Mouse (Mus musculus): Measurements from ENCODE around the gene Ano6. TPM values are rescaled to one million over a fixed set of nuclear protein-coding genes. Genes with fewer than 3 reads are reported as not detected.
"Not testable (repeated sequence)": the region's sequence is repeated elsewhere in the genome, so short reads cannot be mapped to it uniquely, and the experiment has no call there.

The Ano6 gene
- total and polyA plus RNA-seq, 3 experiments: 14.9 to 27.0 (median 18.4) TPM

DNA sequence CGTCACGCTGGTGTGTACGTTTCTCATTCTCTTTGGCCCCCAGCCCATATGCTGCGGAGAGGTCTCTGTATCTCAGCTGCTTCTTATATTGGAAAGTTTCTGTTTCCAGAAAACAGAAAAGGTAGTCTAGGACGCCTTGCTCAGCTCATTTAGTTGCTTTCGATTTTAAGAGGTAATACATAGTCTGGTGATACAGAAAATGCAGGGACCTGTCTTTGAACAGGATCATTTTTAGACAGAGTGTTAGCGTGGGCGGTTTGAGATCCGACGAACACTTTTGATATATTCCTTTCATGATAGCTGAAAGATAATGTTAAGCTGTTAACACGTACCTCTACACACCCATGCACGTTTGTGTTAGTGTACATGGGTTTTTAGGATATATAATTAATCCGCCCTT, 35.9 kb downstream of the Ano6 start:
- Histone ChIP-seq H3K36me3 (replicated peaks in 1 of 2; ENCODE audit: control insufficient read depth in 1 of 2, insufficient read depth in 1 of 2, low read length in 1 of 2) (peaks cover 3 to 64% of the 10 kb centered on the region in 2 experiments), H3K4me3 (replicated peaks in 1 of 3; ENCODE audit: low read depth in 2 of 3, low read length in 2 of 3, poor library complexity in 1 of 3) (no peak overlapping the region), H3K4me1 (ENCODE audit: control insufficient read depth in 1 of 2, insufficient read depth in 2 of 2) (peaks cover 0 to 18% of the 10 kb centered on the region in 2 experiments; a peak in 2 of 4 replicates), H3K27ac (ENCODE audit: insufficient read depth, low read depth) (no peak overlapping the region), H3K9ac (ENCODE audit: insufficient read depth, low read depth) (no peak overlapping the region), H3K9me3 (replicated peaks; ENCODE audit: low read length) (peaks cover 6% of the 10 kb centered on the region), H3K27me3 (replicated peaks) (no peaks in the 10 kb centered on the region), H3K79me2 (replicated peaks; ENCODE audit: control insufficient read depth, extremely low read depth, insufficient read depth, poor library complexity, severe bottlenecking) (0 out of 2 replicates have a peak, but pooled peaks cover 3% of the 10 kb centered on the region), H3K4me2 (ENCODE audit: insufficient read depth, low read depth, poor library complexity, severe bottlenecking) (no peak overlapping the region)
- dilution Hi-C loops (cut with MboI; ENCODE audit: extremely low pct_ligation_motif_present, extremely low pct_unique_long_range_greater_than_20kb, low sequenced_read_pairs): no loop called here
- TF ChIP-seq JUND (conservative IDR thresholded peaks at IDR 0.05; ENCODE audit: low read depth, low read length): no peak
- TF ChIP-seq CHD2 (IDR thresholded peaks at IDR 0.05; ENCODE audit: low read length): no peak
- TF ChIP-seq NRF1 (IDR thresholded peaks at IDR 0.05; ENCODE audit: low read depth, low read length): no peak
- TF ChIP-seq IRF4 (IDR thresholded peaks at IDR 0.05; ENCODE audit: low read depth, low read length): no peak
- no peak for TF ChIP-seq ETS1 (conservative IDR thresholded peaks at IDR 0.05; ENCODE audit: low read depth, low read length)
- DNase-seq (ENCODE audit: extremely low read depth): no peak
- in situ Hi-C loops (cut with MboI; ENCODE audit: low pct_ligation_motif_present, low pct_unique_long_range_greater_than_20kb, low sequenced_read_pairs): no loop called here

DNA sequence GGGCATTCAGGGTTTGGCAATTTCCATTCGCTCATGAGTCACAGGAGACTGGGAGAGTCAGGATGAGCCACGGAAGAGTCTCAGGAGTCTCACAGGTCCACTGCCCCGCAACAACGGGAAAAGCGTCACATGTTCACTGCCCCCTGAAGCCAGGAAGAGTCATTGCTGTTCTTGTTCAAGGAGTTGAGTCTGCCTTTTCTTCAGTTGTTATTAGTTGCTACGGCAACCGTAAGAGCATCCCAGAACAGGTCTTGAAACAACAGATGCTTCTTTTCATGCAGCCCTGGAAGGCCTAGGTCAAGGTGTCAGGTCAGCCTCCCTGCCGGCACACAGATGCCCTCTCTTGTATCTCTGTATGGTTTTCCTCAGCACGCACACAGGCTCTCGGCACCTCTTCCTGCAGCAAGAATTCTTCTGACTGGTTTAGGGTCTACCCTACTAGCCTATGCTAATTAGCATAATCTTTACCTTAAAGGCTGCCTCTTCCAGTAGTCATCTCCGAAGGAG, 36.9 kb downstream of the Ano6 start:
- Histone ChIP-seq H3K9ac (ENCODE audit: insufficient read depth, low read depth) (no peak overlapping the region), H3K79me2 (replicated peaks; ENCODE audit: control insufficient read depth, extremely low read depth, insufficient read depth, poor library complexity, severe bottlenecking) (0 out of 2 replicates have a peak, but pooled peaks cover 3% of the 10 kb centered on the region), H3K4me2 (ENCODE audit: insufficient read depth, low read depth, poor library complexity, severe bottlenecking) (no peak overlapping the region), H3K9me3 (replicated peaks; ENCODE audit: low read length) (peaks cover 6% of the 10 kb centered on the region), H3K36me3 (replicated peaks in 1 of 2; ENCODE audit: control insufficient read depth in 1 of 2, insufficient read depth in 1 of 2, low read length in 1 of 2) (peaks cover 3 to 56% of the 10 kb centered on the region in 2 experiments), H3K27ac (ENCODE audit: insufficient read depth, low read depth) (no peak overlapping the region), H3K27me3 (replicated peaks) (no peaks in the 10 kb centered on the region), H3K4me3 (replicated peaks in 1 of 3; ENCODE audit: low read depth in 2 of 3, low read length in 2 of 3, poor library complexity in 1 of 3) (no peak overlapping the region), H3K4me1 (ENCODE audit: control insufficient read depth in 1 of 2, insufficient read depth in 2 of 2) (peaks cover 0 to 13% of the 10 kb centered on the region in 2 experiments; a peak in 2 of 4 replicates)
- TF ChIP-seq UBTF (IDR thresholded peaks at IDR 0.05; ENCODE audit: low read depth, low read length) (no peak), POLR2AphosphoS2 (IDR thresholded peaks at IDR 0.05; ENCODE audit: low read depth, low read length) (no peak), ZKSCAN1 (IDR thresholded peaks at IDR 0.05; ENCODE audit: borderline replicate concordance, low read depth, low read length) (no peak), USF2 (conservative IDR thresholded peaks at IDR 0.05; ENCODE audit: low read depth, low read length) (no peak), IRF4 (IDR thresholded peaks at IDR 0.05; ENCODE audit: low read depth, low read length) (no peak), HCFC1 (IDR thresholded peaks at IDR 0.05; ENCODE audit: low read depth, low read length) (no peak)
- no peak for DNase-seq (ENCODE audit: extremely low read depth)
- in situ Hi-C loops (cut with MboI; ENCODE audit: low pct_ligation_motif_present, low pct_unique_long_range_greater_than_20kb, low sequenced_read_pairs): no loop called here
- dilution Hi-C loops (cut with MboI; ENCODE audit: extremely low pct_ligation_motif_present, extremely low pct_unique_long_range_greater_than_20kb, low sequenced_read_pairs): no loop called here

- in situ Hi-C loops (cut with MboI; ENCODE audit: low pct_ligation_motif_present, low pct_unique_long_range_greater_than_20kb, low sequenced_read_pairs); H3K27me3 ChIP-seq (replicated peaks); DNase-seq (ENCODE audit: extremely low read depth); H3K9me3 ChIP-seq (replicated peaks; ENCODE audit: low read length); H3K4me3 ChIP-seq (replicated peaks in 1 of 3; ENCODE audit: low read depth in 2 of 3, low read length in 2 of 3, poor library complexity in 1 of 3); H3K4me2 ChIP-seq (ENCODE audit: insufficient read depth, low read depth, poor library complexity, severe bottlenecking); H3K9ac ChIP-seq (ENCODE audit: insufficient read depth, low read depth); H3K27ac ChIP-seq (ENCODE audit: insufficient read depth, low read depth); dilution Hi-C loops (cut with MboI; ENCODE audit: extremely low pct_ligation_motif_present, extremely low pct_unique_long_range_greater_than_20kb, low sequenced_read_pairs); H3K79me2 ChIP-seq (replicated peaks; ENCODE audit: control insufficient read depth, extremely low read depth, insufficient read depth, poor library complexity, severe bottlenecking): not testable (repeated sequence)
- Histone ChIP-seq H3K4me1 (ENCODE audit: control insufficient read depth in 1 of 2, insufficient read depth in 2 of 2) (peaks cover 0 to 13% of the 10 kb centered on the region in 2 experiments; a peak in 2 of 4 replicates), H3K36me3 (replicated peaks in 1 of 2; ENCODE audit: control insufficient read depth in 1 of 2, insufficient read depth in 1 of 2, low read length in 1 of 2) (peaks cover 3 to 52% of the 10 kb centered on the region in 2 experiments)
Measured at GRCm38 (mm10) chr15:95828018-95828646, 37.5 kb downstream of the Ano6 start.

Data from CH12.LX (cell line).